21 mouse cellular contexts compared by ENCODE assay signal in genomic region chr1:153539739-153540333, GRCm38 (mm10). TPM values are rescaled to one million over a fixed set of nuclear protein-coding genes. Genes with fewer than 3 reads are reported as not detected.
DNase-seq lines count a peak whose midpoint lies in the region; ATAC-seq and TF ChIP-seq lines count a peak whose summit lies in the region.
"Had no signal": no experiment of that assay in that cellular context is flagged by ENCODE, and none has a peak within 500 bp of the region (broad histone marks: within the 10 kb centered on the region; RNA-seq: fewer than 3 reads in every experiment).

No protein-coding gene starts in this region.

- H3K27ac ChIP-seq in forebrain, embryonic 10.5 days = peak overlapping the region; percentile 78
- no peak overlapping the region for H3K27ac ChIP-seq in forebrain, postnatal 0 days (ENCODE audit: low read depth, low read length)
- peak overlapping the region; percentile 64 for H3K27ac ChIP-seq in hindbrain, embryonic 12.5 days
- peak overlapping the region; percentile 76 for H3K27ac ChIP-seq in midbrain, embryonic 12.5 days (replicated peaks)
- peak overlapping the region; percentile 55; the same call in 1 of the 2 replicates for H3K27ac ChIP-seq in neural tube, embryonic 14.5 days (ENCODE audit: low read depth, low read length)
- no peak overlapping the region for H3K27ac ChIP-seq in heart, embryonic 10.5 days
- H3K27ac ChIP-seq: embryonic facial prominence, embryonic 13.5 days; heart, embryonic 13.5 days; kidney, postnatal 0 days; limb, embryonic 13.5 days; liver, embryonic 14.5 days had no signal

- H3K36me3 ChIP-seq in forebrain, embryonic 10.5 days (replicated peaks) = no peaks in the 10 kb centered on the region
- H3K36me3 ChIP-seq in forebrain, postnatal 0 days (ENCODE audit: insufficient read depth) = no peaks in the 10 kb centered on the region
- H3K36me3 ChIP-seq in hindbrain, embryonic 12.5 days = no peaks in the 10 kb centered on the region
- no peaks in the 10 kb centered on the region for H3K36me3 ChIP-seq in midbrain, embryonic 12.5 days
- H3K36me3 ChIP-seq in neural tube, embryonic 14.5 days (ENCODE audit: control insufficient read depth, insufficient read depth, low read length) = no peaks in the 10 kb centered on the region
- no peaks in the 10 kb centered on the region for H3K36me3 ChIP-seq in heart, embryonic 10.5 days
- H3K36me3 ChIP-seq: heart, embryonic 13.5 days had no signal

- H3K4me3 ChIP-seq in forebrain, embryonic 10.5 days = no peak overlapping the region
- no peak overlapping the region for H3K4me3 ChIP-seq in forebrain, postnatal 0 days (ENCODE audit: low read depth, low read length)
- H3K4me3 ChIP-seq in hindbrain, embryonic 12.5 days = no peak overlapping the region
- H3K4me3 ChIP-seq in midbrain, embryonic 12.5 days = no peak overlapping the region
- no peak overlapping the region for H3K4me3 ChIP-seq in neural tube, embryonic 14.5 days (ENCODE audit: low read depth, low read length)
- no peak overlapping the region for H3K4me3 ChIP-seq in heart, embryonic 10.5 days
- H3K4me3 ChIP-seq: embryonic facial prominence, embryonic 13.5 days; heart, embryonic 13.5 days; limb, embryonic 13.5 days; myocyte had no signal

- no peak overlapping the region for H3K4me2 ChIP-seq in forebrain, postnatal 0 days (ENCODE audit: low read depth)
- H3K4me2 ChIP-seq in hindbrain, embryonic 12.5 days (replicated peaks) = no peak overlapping the region
- peak overlapping the region; percentile 21; the same call in 1 of the 2 replicates for H3K4me2 ChIP-seq in midbrain, embryonic 12.5 days (replicated peaks)
- no peak overlapping the region for H3K4me2 ChIP-seq in neural tube, embryonic 14.5 days (ENCODE audit: low read depth, low read length)
- H3K4me2 ChIP-seq: embryonic facial prominence, embryonic 13.5 days; heart, embryonic 13.5 days; limb, embryonic 13.5 days had no signal

- no peak for TF ChIP-seq CTCF in forebrain, postnatal 0 days (IDR thresholded peaks at IDR 0.05; ENCODE audit: low read depth)

- 60% methylated on average over 9 of the region's 9 CpGs for WGBS in forebrain, embryonic 10.5 days
- 29% methylated on average over 9 of the region's 9 CpGs for WGBS in forebrain, postnatal 0 days
- 31% methylated on average over 9 of the region's 9 CpGs for WGBS in hindbrain, embryonic 12.5 days
- 32% methylated on average over 9 of the region's 9 CpGs for WGBS in midbrain, embryonic 12.5 days
- WGBS in neural tube, embryonic 14.5 days = 28% methylated on average over 9 of the region's 9 CpGs
- WGBS in heart, embryonic 10.5 days = 79% methylated on average over 9 of the region's 9 CpGs

- DNase-seq in forebrain, embryonic 10.5 days (ENCODE audit: extremely low spot score, low spot score) = no peak
- DNase-seq in forebrain, postnatal 0 days = no peak
- DNase-seq in left cerebral cortex, postnatal 36 days (ENCODE audit: low spot score in 2 of 2) = no peak
- DNase-seq in heart, embryonic 10.5 days (ENCODE audit: low spot score) = no peak
- DNase-seq: adrenal gland, adult 8-10 months; cerebellum, adult 18-20 months; cerebellum, postnatal 36 days; heart, postnatal 4 days; right cerebral cortex, postnatal 25 days; thymus, postnatal 36 days had no signal

- no peak for ATAC-seq in forebrain, postnatal 0 days
- ATAC-seq in hindbrain, embryonic 12.5 days (ENCODE audit: low FRiP score) = peak; percentile 49; the same call in 1 of the 2 replicates
- peak; percentile 17; the same call in 1 of the 2 replicates for ATAC-seq in midbrain, embryonic 12.5 days (ENCODE audit: low FRiP score, low read depth)
- peak; percentile 74; the same call in 1 of the 2 replicates for ATAC-seq in neural tube, embryonic 14.5 days (ENCODE audit: low read depth)
- ATAC-seq: intestine, postnatal 0 days; lung, postnatal 0 days had no signal

- intact Hi-C loops in left cerebral cortex, postnatal 36 days (cut with DNase I) = no loop called here

- no peak overlapping the region for H3K9ac ChIP-seq in forebrain, postnatal 0 days
- no peak overlapping the region for H3K9ac ChIP-seq in hindbrain, embryonic 12.5 days
- peak overlapping the region; percentile 28; the same call in 1 of the 2 replicates for H3K9ac ChIP-seq in midbrain, embryonic 12.5 days (replicated peaks)
- no peak overlapping the region for H3K9ac ChIP-seq in neural tube, embryonic 14.5 days (replicated peaks; ENCODE audit: low read depth, low read length)
- H3K9ac ChIP-seq: embryonic facial prominence, embryonic 13.5 days; heart, embryonic 13.5 days; limb, embryonic 13.5 days; liver, embryonic 14.5 days had no signal

- peaks cover 47% of the 10 kb centered on the region for H3K4me1 ChIP-seq in forebrain, embryonic 10.5 days
- H3K4me1 ChIP-seq in forebrain, postnatal 0 days (ENCODE audit: insufficient read depth) = no peaks in the 10 kb centered on the region
- H3K4me1 ChIP-seq in hindbrain, embryonic 12.5 days = peaks cover 9% of the 10 kb centered on the region
- peaks cover 29% of the 10 kb centered on the region for H3K4me1 ChIP-seq in midbrain, embryonic 12.5 days
- no peaks in the 10 kb centered on the region for H3K4me1 ChIP-seq in neural tube, embryonic 14.5 days (ENCODE audit: control insufficient read depth, insufficient read depth, low read length)
- peaks cover 19% of the 10 kb centered on the region for H3K4me1 ChIP-seq in heart, embryonic 10.5 days
- H3K4me1 ChIP-seq: embryonic facial prominence, embryonic 13.5 days; limb, embryonic 13.5 days had no signal

- H3K27me3 ChIP-seq in forebrain, embryonic 10.5 days (ENCODE audit: poor library complexity, severe bottlenecking) = no peaks in the 10 kb centered on the region
- no peaks in the 10 kb centered on the region for H3K27me3 ChIP-seq in forebrain, postnatal 0 days (ENCODE audit: insufficient read depth, low read length)
- no peaks in the 10 kb centered on the region for H3K27me3 ChIP-seq in hindbrain, embryonic 12.5 days
- H3K27me3 ChIP-seq in midbrain, embryonic 12.5 days = 0 out of 2 replicates have a peak, but pooled peaks cover 3% of the 10 kb centered on the region
- no peaks in the 10 kb centered on the region for H3K27me3 ChIP-seq in neural tube, embryonic 14.5 days (ENCODE audit: control insufficient read depth, insufficient read depth, low read length)
- no peaks in the 10 kb centered on the region for H3K27me3 ChIP-seq in heart, embryonic 10.5 days (ENCODE audit: insufficient read depth, poor library complexity, severe bottlenecking)
- H3K27me3 ChIP-seq: embryonic facial prominence, embryonic 13.5 days; heart, embryonic 13.5 days; limb, embryonic 13.5 days had no signal

- no peaks in the 10 kb centered on the region for H3K9me3 ChIP-seq in forebrain, embryonic 10.5 days
- no peaks in the 10 kb centered on the region for H3K9me3 ChIP-seq in forebrain, postnatal 0 days (ENCODE audit: low read length)
- no peaks in the 10 kb centered on the region for H3K9me3 ChIP-seq in hindbrain, embryonic 12.5 days (replicated peaks)
- no peaks in the 10 kb centered on the region for H3K9me3 ChIP-seq in midbrain, embryonic 12.5 days
- H3K9me3 ChIP-seq in neural tube, embryonic 14.5 days (ENCODE audit: control insufficient read depth, low read length) = no peaks in the 10 kb centered on the region
- no peaks in the 10 kb centered on the region for H3K9me3 ChIP-seq in heart, embryonic 10.5 days
- H3K9me3 ChIP-seq: embryonic facial prominence, embryonic 13.5 days; heart, embryonic 13.5 days; limb, embryonic 13.5 days had no signal

RNA-seq across cellular contexts. Expression of gene Npl, which starts 10.0 kb away (rescaled TPM):
- 13.3 and 13.5 TPM in 2 replicates for polyA plus RNA-seq in forebrain, embryonic 10.5 days (2016; fragmentation: Nextera tagmentation; extraction: Ambion mirVana)
- 9.5 TPM in 2 replicates for total RNA-seq in forebrain, postnatal 0 days (2014; rRNA removed)
- 9.3 and 10.2 TPM in 2 replicates for polyA plus RNA-seq in forebrain, postnatal 0 days (2015; fragmentation: Nextera tagmentation; extraction: Ambion mirVana)
- 14.4 and 14.7 TPM in 2 replicates for polyA plus RNA-seq in hindbrain, embryonic 12.5 days (2016; fragmentation: Nextera tagmentation; extraction: Ambion mirVana)
- polyA plus RNA-seq in midbrain, embryonic 12.5 days (2016; fragmentation: Nextera tagmentation; extraction: Ambion mirVana) = 16.3 and 16.7 TPM in 2 replicates
- polyA plus RNA-seq in neural tube, embryonic 14.5 days (2014; fragmentation: Nextera tagmentation; extraction: Ambion mirVana) = 14.4 and 16.3 TPM in 2 replicates
- total RNA-seq in left cerebral cortex, postnatal 36 days (2021) = 1 to 10 TPM; 3.8 to 6.1 TPM
- 8.0 and 8.4 TPM in 2 replicates for polyA plus RNA-seq in heart, embryonic 10.5 days (2016; fragmentation: Nextera tagmentation; extraction: Ambion mirVana)

RNA-seq across cellular contexts. Expression of gene Dhx9, which starts 52.4 kb away (rescaled TPM):
- polyA plus RNA-seq in forebrain, embryonic 10.5 days (2016; fragmentation: Nextera tagmentation; extraction: Ambion mirVana) = 48.1 and 49.5 TPM in 2 replicates
- total RNA-seq in forebrain, postnatal 0 days (2014; rRNA removed) = 95.4 and 109 TPM in 2 replicates
- 25.0 and 32.0 TPM in 2 replicates for polyA plus RNA-seq in forebrain, postnatal 0 days (2015; fragmentation: Nextera tagmentation; extraction: Ambion mirVana)
- 47.3 and 47.4 TPM in 2 replicates for polyA plus RNA-seq in hindbrain, embryonic 12.5 days (2016; fragmentation: Nextera tagmentation; extraction: Ambion mirVana)
- 50.3 and 53.9 TPM in 2 replicates for polyA plus RNA-seq in midbrain, embryonic 12.5 days (2016; fragmentation: Nextera tagmentation; extraction: Ambion mirVana)
- polyA plus RNA-seq in neural tube, embryonic 14.5 days (2014; fragmentation: Nextera tagmentation; extraction: Ambion mirVana) = 26.5 and 41.2 TPM in 2 replicates
- total RNA-seq in left cerebral cortex, postnatal 36 days (2021) = 100 to 1,000 TPM in 1 of 2 experiments, 10 to 100 TPM in 1; 88.2 to 108 TPM
- polyA plus RNA-seq in heart, embryonic 10.5 days (2016; fragmentation: Nextera tagmentation; extraction: Ambion mirVana) = 22.8 and 25.1 TPM in 2 replicates

Comparison
In these comparisons a context has a peak if more than half of its experiments do, and no peak if none do; other contexts are left out.
1. H3K27ac ChIP-seq: peak in forebrain, embryonic 10.5 days (single experiment), hindbrain, embryonic 12.5 days (single experiment), midbrain, embryonic 12.5 days (single experiment) and neural tube, embryonic 14.5 days (single experiment); none in forebrain, postnatal 0 days (single experiment) and heart, embryonic 10.5 days (single experiment).